Mouse (Mus musculus) hindbrain, embryonic 11.5 days (tissue): ENCODE measurements around the gene 9430097D07Rik. TPM values are rescaled to one million over a fixed set of nuclear protein-coding genes. Genes with fewer than 3 reads are reported as not detected.
A peak's percentile ranks its signal among the peaks of the same experiment; 100 is the strongest.

Source experiments
- ATAC-seq: fragments of 200-750 bp; cut with Nextera tagmentation; 2 replicates; pipeline ENCODE4 v1.8.0; 2017; ENCODE audit warnings: mild to moderate bottlenecking, moderate TSS enrichment, moderate library complexity; ENCODE audit not compliant: low FRiP score
- DNase-seq: peaks from one replicate; pipeline ENCODE4 v3.0.0-alpha.2; 2015; ENCODE audit warnings: low spot score
- H3K27ac ChIP-seq: fragments of 300-500 bp; sonication (generic); 2 replicates; pipeline ENCODE4 v1.5.1; 2014; ENCODE audit warnings: mild to moderate bottlenecking, low read depth, low read length
- H3K27me3 ChIP-seq: fragments of 300-500 bp; sonication (generic); 2 replicates; pipeline ENCODE4 v1.6.1; 2014; ENCODE audit warnings: mild to moderate bottlenecking, low read length, moderate library complexity, mixed read lengths; ENCODE audit not compliant: control insufficient read depth, insufficient read depth
- H3K36me3 ChIP-seq: fragments of 300-500 bp; sonication (generic); 2 replicates; pipeline ENCODE4 v1.6.1; 2014; ENCODE audit warnings: mild to moderate bottlenecking, low read length, moderate library complexity, mixed read lengths; ENCODE audit not compliant: control insufficient read depth, insufficient read depth
- H3K4me1 ChIP-seq: fragments of 300-500 bp; sonication (generic); replicated peaks from 2 replicates; pipeline ENCODE4 v1.6.1; 2014; ENCODE audit warnings: low read length, mixed read lengths; ENCODE audit not compliant: control insufficient read depth, insufficient read depth
- H3K4me2 ChIP-seq: fragments of 300-500 bp; sonication (generic); replicated peaks from 2 replicates; pipeline ENCODE4 v1.6.1; 2014; ENCODE audit warnings: mild to moderate bottlenecking, low read depth, low read length
- H3K4me3 ChIP-seq: fragments of 300-500 bp; sonication (generic); 2 replicates; pipeline ENCODE4 v1.5.1; 2014; ENCODE audit warnings: low read depth, low read length
- H3K9ac ChIP-seq: fragments of 300-500 bp; sonication (generic); 2 replicates; pipeline ENCODE4 v1.6.1; 2014; ENCODE audit warnings: low read depth, low read length
- H3K9me3 ChIP-seq: fragments of 300-500 bp; sonication (generic); 2 replicates; pipeline ENCODE4 v1.6.1; 2016; ENCODE audit warnings: low read length; ENCODE audit not compliant: control insufficient read depth
- WGBS: fragments of 180-500 bp; shearing (Covaris S2); extraction: QIAGEN DNeasy Blood & Tissue Kit; methylation state at CpG from one replicate; pipeline ENCODE4 v1.1.7; 2014; 5-methylcytosine and 5-hydroxymethylcytosine counted together
- polyA plus RNA-seq: library from polyadenylated mRNA; unstranded; fragments of >200 nt; fragmentation: Nextera tagmentation; extraction: Ambion mirVana; gene quantifications from 2 replicates; pipeline ENCODE4 v1.2.1, GENCODE M21; 2014

The 9430097D07Rik gene
- polyA plus RNA-seq, 1 experiment from 2014 or later = 0.37 TPM

DNA sequence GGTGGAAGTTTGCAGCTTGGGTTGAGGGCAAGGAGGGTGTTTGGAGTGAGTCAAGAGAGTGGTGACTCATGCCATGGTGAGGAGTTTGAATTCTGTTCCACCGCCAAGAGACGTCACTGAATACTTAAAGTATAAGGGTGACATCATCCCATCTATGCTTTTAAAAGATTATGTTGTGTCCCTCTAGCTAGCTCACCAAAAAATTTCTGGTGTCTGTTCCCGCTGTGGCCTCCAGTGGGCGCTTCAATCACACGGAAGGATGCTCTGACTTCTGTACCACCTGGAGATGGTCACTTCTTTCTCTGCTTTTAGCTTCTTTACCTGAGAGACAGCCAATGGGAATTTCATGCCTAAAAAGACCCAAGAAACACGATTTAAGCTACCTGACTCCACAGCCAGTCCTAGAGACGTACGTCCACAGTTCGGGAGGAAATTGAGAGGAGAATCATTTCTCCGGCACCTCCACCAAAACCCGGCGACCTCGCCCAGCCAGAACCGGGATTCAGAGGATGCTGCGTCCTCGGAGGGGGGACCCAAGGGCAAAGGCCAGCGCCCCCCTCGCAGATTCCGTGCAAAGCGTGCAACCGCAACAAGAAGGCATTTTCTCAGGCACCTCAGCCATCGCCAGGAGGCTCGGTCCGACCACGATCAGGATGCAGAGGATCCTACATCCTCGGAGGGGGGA lies 441 bp downstream of the 9430097D07Rik start:
- Histone ChIP-seq H3K27ac (no peak overlapping the region), H3K27me3 (no peaks in the 10 kb centered on the region; the same call in 1 of the 2 replicates), H3K4me2 (peak overlapping the region; percentile 98), H3K36me3 (no peaks in the 10 kb centered on the region), H3K9ac (peak overlapping the region; percentile 61), H3K9me3 (no peaks in the 10 kb centered on the region), H3K4me1 (no peaks in the 10 kb centered on the region), H3K4me3 (peak overlapping the region; percentile 52)
- DNase-seq = peak; percentile 80
- ATAC-seq = no peak
- 2% methylated on average over 26 of the region's 26 CpGs for WGBS

DNA sequence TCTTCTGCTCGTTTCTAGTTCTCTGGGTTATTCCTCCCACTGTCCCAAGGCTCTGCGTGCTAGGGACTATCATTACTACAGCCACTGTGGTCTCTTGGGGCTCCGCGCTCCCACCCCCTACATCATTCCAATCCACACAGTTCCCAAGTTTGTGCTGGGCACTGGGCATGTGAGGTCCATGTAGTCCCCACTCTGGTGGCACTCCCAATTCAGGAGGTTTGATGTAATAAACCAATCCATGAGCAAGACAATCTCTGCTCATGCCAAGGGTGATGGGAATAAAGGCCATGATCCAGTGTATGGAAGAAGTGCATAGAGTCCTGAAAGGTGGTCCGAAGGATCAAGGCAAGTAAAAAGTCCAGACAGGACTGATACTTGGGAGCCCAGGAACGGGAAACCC lies 987 bp downstream of the 9430097D07Rik start, which contains the start of gene Pip5kl1:
Gene Pip5kl1, plus strand, starts transcription at position 301 of the 400 bp plus-strand sequence.
- peak within 1 kb of the TSS; percentile 61 for H3K9ac ChIP-seq
- DNase-seq (no peak), ATAC-seq (no peak)
- H3K36me3 ChIP-seq = no peaks in the 10 kb centered on the region
- H3K27me3 ChIP-seq = no peaks in the 10 kb centered on the region; the same call in 1 of the 2 replicates
- WGBS = 82% methylated on average over 6 of the region's 6 CpGs
- no peaks in the 10 kb centered on the region for H3K4me1 ChIP-seq
- H3K4me3 ChIP-seq = peak within 1 kb of the TSS; percentile 52
- no peak within 1 kb of the TSS for H3K27ac ChIP-seq
- peak within 1 kb of the TSS; percentile 98 for H3K4me2 ChIP-seq
- H3K9me3 ChIP-seq = no peaks in the 10 kb centered on the region

DNA sequence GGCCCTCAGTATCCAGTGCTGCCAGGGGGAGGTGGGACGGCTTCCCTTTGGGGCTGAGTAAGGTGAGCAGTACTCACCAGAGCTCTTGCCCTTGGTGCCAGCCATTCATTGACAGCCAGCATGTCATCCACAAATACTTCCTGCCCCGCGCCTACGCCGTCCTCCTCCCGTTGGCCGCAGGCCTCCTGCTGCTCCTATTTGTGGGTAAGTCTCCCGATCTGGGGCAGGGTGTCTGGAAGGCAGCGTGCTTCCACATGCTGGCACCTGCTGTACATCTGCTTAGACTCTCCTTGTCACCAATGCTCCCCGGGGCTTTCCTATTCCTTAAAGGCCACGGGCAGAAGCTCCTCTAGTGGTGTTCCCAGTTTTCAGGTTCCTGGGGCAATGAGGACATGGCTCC lies 3.3 kb downstream of the 9430097D07Rik start:
- H3K9me3 ChIP-seq = no peaks in the 10 kb centered on the region
- 91% methylated on average over 11 of the region's 11 CpGs for WGBS
- no peak overlapping the region for H3K4me3 ChIP-seq
- H3K4me2 ChIP-seq = no peak overlapping the region
- no peaks in the 10 kb centered on the region for H3K27me3 ChIP-seq
- ATAC-seq (no peak), DNase-seq (no peak)
- no peak overlapping the region for H3K9ac ChIP-seq
- no peak overlapping the region for H3K27ac ChIP-seq
- no peaks in the 10 kb centered on the region for H3K4me1 ChIP-seq
- H3K36me3 ChIP-seq = no peaks in the 10 kb centered on the region

DNA sequence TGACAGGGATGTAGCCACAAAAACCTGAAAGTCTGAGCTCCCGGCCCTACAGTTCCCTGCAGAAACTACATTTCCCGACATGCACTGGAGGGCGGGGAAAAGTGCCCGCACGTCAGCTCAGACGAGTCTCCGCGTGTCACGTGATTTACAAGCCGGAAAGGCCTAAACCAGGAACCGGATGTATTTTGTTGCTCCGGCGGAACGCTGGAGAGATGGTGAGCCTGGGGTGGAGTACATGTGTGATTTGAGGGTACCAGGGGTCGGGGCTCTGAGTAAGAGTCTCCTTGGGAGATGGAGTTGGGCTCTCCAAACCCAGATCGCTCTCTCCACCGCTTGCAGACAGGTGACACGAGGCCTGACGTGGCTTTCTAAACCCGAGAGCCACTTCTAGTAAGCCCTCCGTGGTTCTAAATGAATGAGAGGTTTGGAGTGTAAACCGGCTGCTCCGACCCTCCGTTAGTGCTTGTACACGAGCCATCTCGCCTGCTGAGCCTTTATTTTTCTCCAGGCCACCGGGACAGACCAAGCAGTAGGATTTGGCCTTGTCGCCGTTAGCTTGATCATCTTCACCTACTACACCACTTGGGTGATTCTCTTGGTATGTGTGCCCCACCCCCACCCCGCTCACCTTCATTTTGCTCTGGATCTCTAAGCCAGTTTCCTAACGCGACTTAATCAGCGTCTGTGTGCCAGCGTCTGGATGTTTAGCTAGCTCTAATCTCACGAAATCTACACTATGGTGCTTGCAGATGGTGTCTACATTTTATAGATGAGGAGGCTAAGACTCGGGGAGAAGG lies 4.6 kb downstream of the 9430097D07Rik start, which contains the start of gene Dpm2:
Gene Dpm2, plus strand, starts transcription at position 161 of the 797 bp plus-strand sequence.
- Histone ChIP-seq H3K4me1 (no peaks in the 10 kb centered on the region), H3K9ac (peak within 1 kb of the TSS; percentile 76), H3K4me3 (peak within 1 kb of the TSS; percentile 81), H3K27ac (no peak within 1 kb of the TSS), H3K4me2 (peak within 1 kb of the TSS; percentile 71), H3K36me3 (no peaks in the 10 kb centered on the region), H3K27me3 (no peaks in the 10 kb centered on the region), H3K9me3 (no peaks in the 10 kb centered on the region)
- DNase-seq (peak; percentile 92), ATAC-seq (peak; percentile 81)
- WGBS = 2% methylated on average over 36 of the region's 36 CpGs

DNA sequence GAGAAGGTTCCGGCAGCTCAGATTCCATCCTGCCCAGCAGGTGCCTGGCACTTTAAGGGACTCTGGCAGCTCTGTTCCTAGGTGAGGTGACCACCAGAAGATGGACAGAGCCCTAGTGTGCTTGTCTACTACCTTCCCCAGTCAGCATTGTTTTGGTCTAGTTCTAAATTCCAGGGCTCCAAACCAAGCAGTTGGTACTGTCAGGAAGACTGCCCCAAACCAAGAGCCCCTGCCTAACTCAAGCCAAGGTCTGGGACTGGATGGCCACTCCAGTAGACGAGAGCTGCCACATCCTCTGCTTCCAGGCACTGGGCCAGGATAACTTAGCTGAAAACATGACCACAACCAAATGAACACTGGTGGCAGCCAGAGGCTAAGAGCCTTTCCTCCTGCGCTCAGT lies 6.5 kb downstream of the 9430097D07Rik start:
- DNase-seq (no peak), ATAC-seq (no peak)
- Histone ChIP-seq H3K27ac (no peak overlapping the region), H3K4me1 (no peaks in the 10 kb centered on the region), H3K4me3 (no peak overlapping the region), H3K4me2 (no peak overlapping the region), H3K36me3 (0 out of 2 replicates have a peak, but pooled peaks cover 5% of the 10 kb centered on the region), H3K9me3 (no peaks in the 10 kb centered on the region), H3K27me3 (no peaks in the 10 kb centered on the region), H3K9ac (no peak overlapping the region)
- 91% methylated on average over 3 of the region's 3 CpGs for WGBS

DNA sequence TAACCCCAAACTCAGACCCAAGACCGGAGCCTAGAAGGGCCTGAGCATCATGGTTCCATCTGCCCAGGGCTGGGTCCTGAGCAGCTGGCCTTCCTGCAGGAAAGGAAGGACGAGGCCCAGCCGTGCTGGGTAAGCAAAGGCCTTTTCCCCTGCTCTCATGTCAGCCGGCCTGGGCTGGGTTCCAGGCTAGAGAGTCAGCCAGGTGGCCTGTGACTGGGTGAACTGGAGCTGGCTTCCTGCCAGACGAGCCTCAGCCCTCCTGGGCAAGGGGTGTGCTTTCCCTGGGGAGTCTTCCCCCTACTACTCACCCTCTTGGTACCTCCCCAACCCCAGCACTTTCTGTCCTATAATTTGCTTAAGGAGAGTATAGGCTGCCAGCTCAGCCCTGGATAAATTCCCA lies 7.3 kb downstream of the 9430097D07Rik start:
- ATAC-seq (no peak), DNase-seq (no peak)
- 0 out of 2 replicates have a peak, but pooled peaks cover 5% of the 10 kb centered on the region for H3K36me3 ChIP-seq
- H3K27ac ChIP-seq = no peak overlapping the region
- no peak overlapping the region for H3K4me3 ChIP-seq
- no peaks in the 10 kb centered on the region for H3K27me3 ChIP-seq
- no peaks in the 10 kb centered on the region for H3K9me3 ChIP-seq
- 83% methylated on average over 5 of the region's 5 CpGs for WGBS
- no peak overlapping the region for H3K4me2 ChIP-seq
- H3K4me1 ChIP-seq = no peaks in the 10 kb centered on the region
- no peak overlapping the region for H3K9ac ChIP-seq

DNA sequence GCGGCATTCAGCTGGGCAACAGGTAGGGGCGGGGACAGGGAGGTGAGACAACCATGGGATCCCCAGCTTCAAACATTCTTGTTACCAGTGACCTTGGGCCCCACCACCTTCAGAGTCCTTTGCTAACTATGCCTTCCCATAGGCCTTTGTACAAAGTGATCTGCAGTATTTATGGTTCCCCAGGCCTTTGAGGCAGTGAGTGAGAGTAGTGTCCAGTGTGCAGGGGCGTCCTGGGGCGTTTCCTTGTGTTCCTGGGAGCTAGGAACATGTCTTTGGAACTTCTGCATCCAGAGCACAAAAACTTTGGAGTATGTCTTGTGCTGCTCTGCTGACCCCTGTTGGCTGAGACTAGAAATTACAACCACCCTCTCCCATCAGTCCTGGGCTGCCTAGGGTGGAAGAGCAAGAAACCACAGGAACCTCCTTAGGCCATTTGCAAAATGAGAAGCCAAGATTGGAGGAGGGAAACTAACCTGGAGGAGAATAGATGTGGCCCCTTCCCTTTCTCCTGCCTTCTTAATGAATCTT lies 8.9 kb downstream of the 9430097D07Rik start:
- ATAC-seq (no peak), DNase-seq (peak; percentile 83)
- H3K36me3 ChIP-seq = 0 out of 2 replicates have a peak, but pooled peaks cover 5% of the 10 kb centered on the region
- no peak overlapping the region for H3K9ac ChIP-seq
- no peaks in the 10 kb centered on the region for H3K4me1 ChIP-seq
- no peak overlapping the region for H3K27ac ChIP-seq
- no peak overlapping the region for H3K4me2 ChIP-seq
- H3K27me3 ChIP-seq = no peaks in the 10 kb centered on the region
- no peak overlapping the region for H3K4me3 ChIP-seq
- no peaks in the 10 kb centered on the region for H3K9me3 ChIP-seq
- 42% methylated on average over 4 of the region's 4 CpGs for WGBS

DNA sequence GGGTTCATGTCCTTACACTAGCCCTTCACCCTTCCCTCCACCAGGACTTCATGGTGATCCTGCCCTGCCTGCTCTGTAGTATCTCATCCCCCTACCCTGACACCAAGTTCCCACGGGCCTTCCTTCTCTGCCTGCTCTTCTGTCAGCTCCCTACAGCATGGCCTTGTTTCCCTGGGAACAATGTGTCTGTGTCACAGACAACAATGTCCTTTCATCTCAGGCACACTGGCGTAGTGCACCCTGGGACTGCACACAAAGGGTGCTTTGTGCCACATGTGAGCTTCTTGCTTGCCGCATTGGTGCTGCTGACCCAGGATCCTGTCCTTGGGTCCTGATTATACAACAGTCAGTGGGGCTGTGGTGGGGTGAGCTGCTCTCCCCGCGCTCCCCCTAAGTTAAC lies 15.9 kb downstream of the 9430097D07Rik start:
- peak; percentile 79 for DNase-seq

More for the DNA sequence above, 15.9 kb downstream of the 9430097D07Rik start:
- peak overlapping the region; percentile 81 for H3K27ac ChIP-seq
- H3K9me3 ChIP-seq = no peaks in the 10 kb centered on the region
- peaks cover 21% of the 10 kb centered on the region for H3K4me1 ChIP-seq
- H3K4me3 ChIP-seq = no peak overlapping the region
- H3K4me2 ChIP-seq = 0 out of 2 replicates have a peak overlapping the region, but pooled peaks have one; percentile 1
- no peaks in the 10 kb centered on the region for H3K27me3 ChIP-seq
- 17% methylated on average over 5 of the region's 5 CpGs for WGBS
- H3K36me3 ChIP-seq = 0 out of 2 replicates have a peak, but pooled peaks cover 2% of the 10 kb centered on the region
- peak; percentile 91 for ATAC-seq
- H3K9ac ChIP-seq = peak overlapping the region; percentile 16; the same call in 1 of the 2 replicates
